Mouse (Mus musculus) heart, postnatal 10 days (tissue): ENCODE measurements at regions not wholly inside any gene's neighbourhood (a gene's known extent, or its start where the extent isn't known, plus 50 kb on each side); places are given as distances from the start of the nearest gene placed in this dataset.

ENCODE experiments used
- DNase-seq, 2 experiments: peaks; one replicate each; pipeline ENCODE4 v3.0.0; 2021
- intact Hi-C: fragments of 180-260 bp; cut with DNase I; formaldehyde crosslinking; loops from one replicate; pipeline ENCODE4 v1.15.1; 2025

DNA sequence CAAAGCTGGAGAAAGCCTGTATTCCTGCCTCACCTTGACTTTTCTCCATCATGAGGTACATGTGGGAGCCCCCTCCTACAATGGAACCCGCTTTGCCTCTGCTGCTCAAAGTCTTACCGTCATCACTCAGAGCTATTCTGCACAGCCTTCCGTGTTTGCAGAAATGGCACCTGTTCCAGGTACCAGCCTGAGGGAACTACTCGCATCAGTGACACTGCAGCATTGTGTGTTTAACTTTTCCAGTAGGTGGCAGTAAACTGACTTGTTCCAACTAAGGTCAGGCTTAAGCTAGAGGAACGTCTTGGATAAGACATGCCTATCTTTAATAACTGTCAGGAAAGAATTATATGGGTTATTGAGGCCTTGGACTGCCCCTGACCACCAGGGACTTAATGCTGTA lies 71.4 kb downstream of the Fam173b start:
- intact Hi-C loops, result loop anchor here (10.0 kb wide), 2 partner anchors 1052 to 1092 kb away; no protein-coding TSS in a partner anchor
- DNase-seq, result no peak

DNA sequence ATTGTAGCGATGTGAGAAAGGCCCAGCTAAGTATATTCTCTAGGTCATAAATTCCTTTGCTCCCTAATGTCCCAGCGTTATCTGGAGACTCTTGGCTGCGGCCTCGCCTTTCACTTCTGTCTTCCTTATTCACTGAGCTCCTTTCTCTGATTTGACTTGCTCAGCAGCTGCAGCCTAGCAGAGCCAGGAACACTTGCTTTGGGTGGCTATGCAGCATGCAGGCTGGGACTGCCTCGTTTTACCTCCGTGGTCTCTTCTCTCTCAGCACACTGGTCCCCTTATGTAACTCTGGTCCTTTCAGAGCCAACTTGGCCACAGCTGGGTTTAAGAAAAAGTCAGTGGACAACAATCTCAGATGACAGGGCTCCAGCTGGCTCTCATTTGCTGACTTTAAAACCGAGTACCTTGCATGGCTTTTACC lies 75.1 kb downstream of the Fam173b start:
- intact Hi-C loops, result loop anchor here (5.0 to 10.0 kb wide), 3 partner anchors 566 to 1088 kb away; partner anchors contain the start of gene Sema5a
- DNase-seq, result peak; percentile 64 to 67

DNA sequence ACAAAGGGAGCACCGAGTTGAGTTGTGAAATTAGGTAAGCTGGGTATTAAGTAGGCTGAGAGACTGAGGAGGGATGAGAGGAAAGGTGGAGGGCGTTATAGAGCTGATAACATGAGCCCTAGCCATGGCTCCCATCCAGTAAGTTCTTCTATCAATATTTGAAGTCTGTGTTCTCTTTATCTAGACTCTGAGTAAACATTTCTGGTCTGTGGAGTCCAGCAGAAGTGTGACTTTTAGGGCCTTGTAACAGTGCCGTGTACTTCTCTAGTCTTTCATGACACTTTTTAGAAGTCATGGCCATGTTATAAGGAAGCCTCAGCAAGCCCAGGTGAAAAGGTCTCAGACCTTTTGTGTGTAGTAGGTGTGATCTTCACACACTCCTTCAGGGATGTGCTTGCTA lies 91.5 kb downstream of the Fam173b start:
- intact Hi-C loops, result no loop called here
- DNase-seq, result no peak

DNA sequence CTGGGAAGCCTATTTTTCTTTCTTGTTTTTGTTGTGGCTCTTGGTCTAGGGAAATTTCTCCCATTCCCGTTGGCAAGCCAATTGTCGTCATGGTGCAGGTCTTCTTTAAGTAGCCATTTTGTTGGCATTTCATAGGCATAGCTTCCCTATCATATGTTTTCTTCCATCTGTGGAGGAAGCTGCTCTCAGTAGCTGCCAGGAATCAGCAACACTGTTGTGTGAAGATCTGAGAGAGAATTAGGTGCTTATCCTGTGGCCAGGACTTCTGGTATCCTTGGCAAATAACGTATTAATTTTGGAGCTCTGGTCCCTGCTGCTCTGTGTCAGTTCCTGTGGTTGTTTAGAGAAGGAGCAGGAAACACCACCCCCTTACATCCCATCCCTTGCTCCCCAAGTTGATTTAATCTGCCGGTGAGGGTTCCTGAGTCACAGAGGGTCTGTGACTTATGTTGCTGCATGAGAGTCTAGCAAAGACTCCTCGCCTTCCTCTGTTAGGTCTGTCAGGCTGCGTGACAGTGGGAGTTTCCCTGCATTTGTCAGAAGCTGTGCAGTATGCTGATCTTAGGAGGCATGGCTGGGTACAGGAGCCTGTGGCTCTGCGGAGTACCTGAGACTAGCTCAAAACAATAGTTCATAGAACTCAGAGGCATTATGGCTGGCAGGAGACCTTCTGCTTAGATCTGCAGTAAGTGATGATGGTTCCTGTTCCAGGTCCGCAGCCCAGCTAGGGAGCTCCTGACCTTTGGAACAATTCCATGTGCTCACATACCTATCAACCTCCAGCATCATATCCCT lies 93.4 kb downstream of the Fam173b start:
- intact Hi-C loops, result no loop called here
- DNase-seq, result no peak

DNA sequence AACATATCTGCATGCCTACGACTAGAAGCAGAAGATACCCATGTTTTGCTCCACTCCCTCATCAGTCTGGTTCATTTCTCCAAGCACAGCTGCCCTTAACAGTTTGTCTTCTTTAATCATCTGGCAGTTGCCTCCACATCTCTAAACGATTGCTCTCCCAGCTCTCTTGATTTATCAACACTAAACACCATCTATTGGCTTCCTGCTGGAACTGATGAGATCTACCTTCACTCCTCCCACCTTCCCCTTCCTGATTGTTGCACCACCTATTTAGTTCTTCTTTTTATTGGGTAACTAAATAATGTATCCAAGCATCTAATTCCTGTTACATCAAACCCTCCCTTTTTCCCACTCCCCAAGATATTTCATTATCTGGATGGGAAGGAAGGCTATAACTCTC lies 101.7 kb downstream of the Fam173b start:
- intact Hi-C loops, result no loop called here
- DNase-seq, result no peak

DNA sequence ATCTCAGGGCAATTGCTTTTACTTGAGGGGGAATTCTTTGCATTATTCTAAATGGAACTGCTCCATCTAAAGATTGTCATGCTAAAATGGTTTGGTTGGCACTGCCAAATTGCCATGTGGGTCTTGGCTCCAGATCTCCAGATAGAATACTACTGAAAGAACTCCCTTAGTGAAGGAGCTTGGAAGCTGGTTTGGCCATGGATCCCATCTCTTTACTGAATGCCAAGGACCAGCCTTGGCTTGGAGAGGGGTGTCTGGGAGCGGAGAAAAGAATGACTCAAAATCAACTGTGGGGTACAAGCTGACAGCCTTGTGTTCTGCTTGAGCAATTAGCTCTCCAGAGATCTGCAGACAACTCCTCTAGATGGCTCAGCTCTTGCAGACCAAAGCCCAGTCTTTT lies 105.8 kb downstream of the Fam173b start:
- no peak for DNase-seq
- intact Hi-C loops, result no loop called here

DNA sequence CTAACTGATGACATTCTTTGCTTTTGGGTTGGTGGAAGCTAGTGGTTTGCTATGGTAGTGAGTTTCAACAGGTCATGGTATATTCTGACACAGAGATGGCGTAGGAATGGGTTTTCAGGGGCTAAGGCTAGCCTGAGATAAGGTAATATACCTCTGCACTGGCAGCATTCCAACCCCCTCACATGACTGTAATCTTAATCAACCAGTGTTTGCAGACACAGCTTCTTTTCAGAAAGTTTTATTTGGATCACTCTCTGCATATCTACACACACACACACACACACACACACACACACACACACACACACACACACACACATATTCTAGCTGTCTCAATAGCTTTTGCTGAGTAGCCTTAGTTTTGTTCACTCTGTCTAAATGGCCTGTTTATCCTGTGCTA lies 119.4 kb downstream of the Fam173b start:
- intact Hi-C loops, result no loop called here
- no peak for DNase-seq

DNA sequence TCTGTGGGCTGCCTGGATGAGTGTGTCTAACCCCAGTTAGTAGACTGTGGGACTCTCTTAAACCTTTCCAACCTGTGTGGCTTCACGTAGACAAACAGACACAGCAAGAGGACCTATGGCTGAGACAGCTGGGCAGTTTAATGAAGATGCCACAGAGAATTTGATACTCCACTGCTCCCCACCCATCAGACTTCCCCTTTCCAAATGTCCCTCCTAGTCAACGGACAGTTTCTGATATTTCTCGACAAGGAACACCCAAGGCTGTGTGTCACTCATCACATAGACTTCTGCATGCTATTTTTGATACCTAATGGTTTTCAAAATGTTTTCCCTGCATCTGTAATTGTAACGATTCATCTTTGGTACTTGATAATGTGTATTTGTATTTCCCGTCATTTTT lies 120.8 kb downstream of the Fam173b start:
- intact Hi-C loops, result no loop called here
- DNase-seq, result no peak

DNA sequence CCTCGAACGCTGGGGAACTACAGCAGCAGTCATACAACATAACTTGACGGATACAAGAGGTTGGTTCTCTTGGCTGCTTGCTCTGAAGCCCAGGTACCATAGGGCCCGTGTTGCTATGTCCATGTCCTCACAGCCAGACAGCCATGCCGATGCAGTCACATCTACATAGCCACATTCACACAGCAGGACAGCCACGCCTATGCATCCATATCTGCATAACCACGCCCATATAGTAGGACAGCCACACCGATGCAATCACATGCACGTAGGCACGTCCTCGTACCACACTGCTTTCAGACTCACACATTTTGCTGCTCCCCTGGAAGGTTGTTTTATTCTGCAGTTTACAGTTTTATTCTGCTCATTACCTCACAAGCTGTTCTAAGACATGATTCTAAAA lies 122.6 kb downstream of the Fam173b start:
- intact Hi-C loops, result no loop called here
- DNase-seq, result no peak

DNA sequence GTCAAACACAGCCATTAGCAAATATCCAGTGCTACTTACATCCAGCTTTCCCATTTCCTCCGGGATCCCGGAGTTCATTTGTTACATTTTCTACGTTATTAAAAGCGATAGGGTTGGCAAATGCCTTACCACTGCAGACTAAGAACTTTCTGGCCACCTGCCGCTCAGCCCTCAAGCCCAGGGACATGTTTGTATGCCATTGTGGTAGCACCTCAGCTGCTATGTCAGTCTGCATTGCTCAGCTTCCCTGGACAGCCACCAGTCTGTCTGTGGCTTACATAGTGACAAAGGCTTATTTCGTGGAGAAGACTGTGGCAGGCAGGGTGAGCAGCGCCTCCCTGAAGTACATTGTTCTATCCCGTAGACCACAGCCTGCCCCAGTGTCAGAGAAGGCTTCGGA lies 127.5 kb downstream of the Fam173b start:
- DNase-seq, result no peak
- intact Hi-C loops, result no loop called here

DNA sequence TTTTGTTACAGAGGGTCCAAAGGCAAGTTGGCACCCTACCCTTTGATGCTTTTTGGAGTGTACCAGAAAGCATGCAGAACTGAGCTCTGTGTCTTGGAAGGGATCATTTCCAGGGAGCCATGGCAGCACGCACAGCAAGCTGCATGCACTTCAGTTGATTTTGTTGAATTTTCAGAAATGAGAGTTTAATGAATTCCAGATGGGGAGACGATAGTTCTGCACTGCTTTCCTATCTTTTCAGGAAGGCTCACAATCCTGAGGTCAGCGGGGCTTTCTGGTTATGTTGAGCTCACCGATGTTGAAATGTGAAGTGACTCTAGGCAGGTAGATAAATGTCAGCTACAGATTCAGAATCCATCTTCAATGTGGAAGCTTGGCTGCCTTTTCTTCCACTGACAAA lies 140.0 kb downstream of the Fam173b start:
- intact Hi-C loops, result no loop called here
- DNase-seq, result peak; percentile 3 to 4

DNA sequence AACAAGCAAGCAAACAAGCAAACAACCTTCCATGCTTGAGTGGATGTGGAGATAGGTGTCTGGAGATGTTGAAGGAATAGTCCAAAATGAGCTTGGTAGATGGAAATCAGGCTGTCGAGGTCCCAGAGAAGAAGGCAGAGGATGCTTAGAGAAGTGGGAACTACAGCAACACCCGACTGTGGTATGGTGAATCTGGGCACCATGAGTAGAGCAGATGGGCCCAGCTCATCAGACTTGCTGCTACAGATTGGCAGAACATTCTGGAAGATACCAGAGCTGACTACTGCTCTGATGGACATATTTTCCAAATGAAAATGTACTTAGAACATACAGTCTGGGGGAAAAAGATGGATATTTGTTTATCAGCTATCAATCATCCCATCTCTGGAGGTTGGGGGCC lies 142.9 kb downstream of the Fam173b start:
- intact Hi-C loops, result no loop called here
- no peak for DNase-seq

DNA sequence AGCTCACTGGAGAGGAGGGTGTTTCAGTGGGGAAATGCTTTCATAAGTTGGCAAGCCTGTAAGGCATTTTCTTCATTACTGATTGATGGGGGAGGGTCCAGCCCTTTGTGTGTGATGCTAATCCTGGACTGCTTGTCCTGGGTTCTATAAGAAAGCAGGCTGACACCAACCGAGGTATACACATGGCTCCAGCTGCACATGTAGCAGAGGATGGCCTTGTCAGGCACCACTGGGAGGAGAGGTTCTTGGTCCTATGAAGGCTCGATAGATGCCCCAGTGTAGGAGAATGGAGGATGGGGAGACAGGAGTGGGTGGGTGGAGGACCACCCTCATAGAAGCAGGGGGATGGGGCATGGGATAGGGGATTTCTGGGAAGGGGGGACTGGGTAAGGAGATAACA lies 151.0 kb downstream of the Fam173b start:
- DNase-seq, result no peak
- intact Hi-C loops, result no loop called here

DNA sequence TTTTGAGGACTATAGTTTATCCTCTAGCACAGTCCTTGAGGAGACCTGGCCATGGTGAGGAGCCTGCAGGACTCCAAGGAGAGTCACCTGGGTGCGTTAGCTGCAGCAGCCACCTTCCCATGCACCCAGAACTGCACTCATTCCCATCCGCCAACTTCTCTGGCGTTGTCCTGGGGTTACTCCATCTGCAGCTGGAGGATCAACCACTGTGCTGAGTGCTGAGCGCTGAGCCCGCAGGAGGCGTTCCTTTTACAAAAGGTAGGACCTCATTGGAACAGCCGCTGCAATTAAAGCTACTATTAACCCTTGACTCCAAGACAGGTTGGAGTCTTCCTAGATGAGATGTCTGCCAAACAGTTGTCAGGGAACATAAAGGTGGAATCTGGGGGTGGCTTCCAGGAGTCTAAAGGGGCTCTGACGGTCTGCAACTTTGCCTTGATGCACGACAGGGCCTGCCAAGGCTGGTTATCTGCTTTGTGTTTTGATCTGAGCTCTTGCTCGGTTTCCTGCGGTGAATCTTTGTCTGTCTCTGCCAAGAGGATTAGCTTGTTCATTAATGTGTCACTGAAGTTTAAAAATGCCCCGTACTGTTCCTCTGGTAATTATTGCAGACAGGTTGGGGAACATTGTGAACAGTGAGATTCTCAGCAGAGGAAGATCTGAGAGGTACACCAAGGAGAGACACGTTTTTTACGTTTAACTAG lies 152.1 kb downstream of the Fam173b start:
- intact Hi-C loops, result no loop called here
- DNase-seq, result no peak

DNA sequence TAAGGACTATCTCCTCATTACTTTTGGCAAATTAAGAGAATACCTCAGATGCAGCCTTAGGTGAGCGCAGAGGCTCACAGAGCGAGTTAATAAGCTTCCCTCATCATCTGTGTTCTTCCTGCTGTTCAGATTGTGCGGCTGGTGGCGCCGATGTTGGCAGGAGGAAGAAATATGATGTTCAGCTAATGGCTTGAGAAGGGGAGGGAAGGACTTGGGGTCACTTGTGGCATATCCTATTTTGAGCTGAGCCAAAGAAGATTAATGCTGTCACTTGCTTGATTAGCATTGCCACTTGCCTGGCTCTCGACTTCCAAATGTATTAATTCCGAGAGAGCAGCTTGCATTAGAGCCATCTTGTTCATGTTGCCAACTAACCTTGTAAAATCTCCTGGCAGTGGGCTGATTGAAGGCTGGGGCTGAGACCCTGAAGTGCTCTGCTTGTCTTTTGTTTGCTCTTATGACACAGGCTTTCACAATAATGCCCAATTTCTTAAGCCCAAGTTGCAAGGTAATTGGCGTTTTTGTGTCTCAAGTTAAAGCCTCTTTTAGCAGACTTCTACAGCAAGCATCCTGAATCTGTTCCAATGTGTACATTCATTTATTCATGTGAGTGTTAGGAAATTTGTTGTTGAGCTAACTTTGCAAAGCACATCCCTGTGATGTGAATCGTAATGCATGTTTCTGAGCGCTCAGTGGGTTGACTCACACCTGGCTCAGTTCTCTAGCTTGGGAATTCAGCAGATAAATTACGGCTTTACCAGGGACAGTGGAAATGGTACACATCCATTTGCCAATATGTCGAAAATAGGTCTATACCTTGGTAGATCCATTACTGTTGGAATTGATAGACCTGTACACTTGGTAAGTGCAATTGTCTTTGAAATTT lies 167.6 kb downstream of the Fam173b start:
- DNase-seq, result no peak
- intact Hi-C loops, result no loop called here

DNA sequence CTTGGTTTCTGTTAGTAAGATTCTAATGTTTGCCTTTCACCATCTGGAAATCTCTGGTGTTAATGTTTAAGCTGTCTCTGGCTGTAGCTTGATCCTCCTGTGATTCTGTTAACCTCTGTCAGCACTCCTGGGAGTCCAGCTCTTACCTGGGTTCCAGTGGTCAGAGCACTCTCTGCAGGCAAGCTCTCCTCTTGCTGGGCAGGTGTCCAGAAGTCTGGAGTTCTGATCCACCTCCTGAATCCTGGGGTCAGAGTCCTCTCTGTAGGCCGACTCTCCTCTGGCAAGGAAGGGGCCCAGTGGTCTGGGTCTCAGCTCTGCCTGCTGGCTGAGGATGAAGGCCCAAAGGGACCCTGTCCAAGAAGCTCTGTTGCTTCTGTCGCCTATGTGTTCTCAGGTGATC lies 181.4 kb downstream of the Fam173b start:
- intact Hi-C loops, result no loop called here
- DNase-seq, result no peak

DNA sequence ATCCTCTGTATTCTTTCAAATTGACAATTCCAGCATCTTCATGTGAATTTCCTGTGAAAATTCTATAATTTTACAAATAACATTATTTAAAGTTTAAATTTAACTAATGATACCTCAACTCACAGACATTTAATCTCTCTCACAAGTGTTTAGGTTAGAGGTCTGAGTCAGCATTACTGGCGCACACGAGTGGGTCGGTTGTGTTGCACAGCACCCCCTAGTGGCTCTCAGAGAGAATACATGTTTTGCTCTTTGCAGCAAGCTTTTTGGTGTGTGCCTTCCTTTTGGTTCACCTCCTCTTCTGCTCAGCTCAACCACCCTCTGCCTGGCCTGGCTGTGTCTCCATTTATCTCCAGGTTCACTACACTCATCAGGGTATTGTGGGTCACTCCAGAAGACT lies 183.4 kb downstream of the Fam173b start:
- intact Hi-C loops, result no loop called here
- DNase-seq, result no peak

DNA sequence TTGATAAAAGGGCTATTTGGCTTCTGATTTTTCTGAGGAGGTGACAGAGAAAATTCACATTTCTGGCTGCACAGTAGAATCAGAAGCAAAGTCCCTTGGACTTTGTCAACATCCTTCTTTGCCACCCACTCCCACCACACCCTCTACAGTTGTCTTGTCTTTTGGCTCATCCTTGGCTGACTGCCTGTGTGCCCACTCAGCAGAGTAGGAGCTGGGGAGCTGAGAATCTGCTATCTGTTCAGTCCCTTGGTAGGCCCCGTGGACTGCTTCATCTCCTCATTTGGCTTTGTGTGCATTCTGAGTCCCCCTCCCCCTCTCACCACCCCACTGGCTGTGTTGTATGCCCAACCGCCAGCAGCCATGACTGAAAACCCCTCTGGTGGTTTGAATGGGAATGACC lies 197.2 kb downstream of the Fam173b start:
- DNase-seq, result no peak
- intact Hi-C loops, result no loop called here

DNA sequence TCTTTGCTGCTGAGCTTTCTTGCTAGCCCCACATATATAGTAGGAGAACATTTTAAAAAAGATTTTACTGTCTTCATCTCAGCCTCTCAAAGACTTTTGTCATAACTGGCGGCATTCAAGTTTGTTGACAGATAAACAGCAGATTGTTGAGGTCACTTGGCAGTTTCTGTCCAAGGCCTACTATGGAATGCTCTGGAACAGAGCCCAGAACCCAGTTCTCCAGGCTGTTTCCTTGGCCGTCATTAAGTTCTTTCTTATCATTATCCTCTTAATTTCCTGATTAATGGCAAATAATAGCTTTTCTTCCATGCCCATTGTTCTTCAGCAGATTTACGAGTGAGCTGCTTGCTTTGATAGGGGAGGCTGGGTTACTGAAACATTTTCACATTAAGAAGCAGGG lies 203.9 kb downstream of the Fam173b start:
- intact Hi-C loops, result no loop called here
- DNase-seq, result peak; percentile 59 to 63

DNA sequence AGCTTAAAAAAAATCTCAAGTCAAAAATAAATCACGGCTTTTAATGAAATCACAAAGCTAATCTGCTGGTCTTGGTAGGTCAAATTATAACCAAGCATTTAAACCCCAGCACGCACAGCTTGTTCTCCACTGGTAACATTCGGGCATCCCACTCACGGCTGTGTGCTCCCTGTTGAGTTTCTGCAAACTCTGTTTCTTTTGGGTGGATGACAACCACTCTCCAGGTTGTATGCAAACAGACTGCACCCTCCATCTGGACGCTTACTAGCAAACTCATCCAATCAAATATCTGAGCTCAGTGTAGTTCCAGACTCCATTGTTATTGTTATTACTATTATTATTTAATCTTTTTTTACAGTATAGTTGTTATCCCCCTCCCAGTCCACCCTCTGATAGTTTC lies 213.9 kb downstream of the Fam173b start:
- intact Hi-C loops, result no loop called here
- DNase-seq, result no peak

DNA sequence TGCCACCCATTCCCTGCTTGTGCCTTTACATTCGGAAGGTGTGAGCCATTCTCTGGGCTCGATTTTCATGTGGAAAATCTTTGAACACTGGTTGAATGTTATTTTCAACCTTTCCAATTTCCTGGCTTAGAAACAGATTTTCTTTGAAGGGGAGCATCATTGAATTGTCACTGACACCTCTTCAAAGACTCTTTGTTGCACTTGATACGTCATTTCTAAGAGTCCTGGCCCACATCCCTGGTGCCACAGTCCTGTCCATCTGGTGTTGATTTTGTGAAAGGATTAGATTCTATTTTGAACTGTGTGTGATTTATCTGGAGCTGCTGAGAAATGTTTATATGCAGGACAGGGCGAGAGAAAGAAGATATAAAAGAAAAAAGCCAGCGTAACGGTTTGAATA lies 217.6 kb downstream of the Fam173b start:
- DNase-seq, result no peak
- intact Hi-C loops, result no loop called here
